ENCODE assay signal across 24 mouse cellular contexts in genomic region chr1:189746520-189746919, GRCm38 (mm10). TPM values are rescaled to one million over a fixed set of nuclear protein-coding genes. Genes with fewer than 3 reads are reported as not detected.
DNase-seq lines count a peak whose midpoint lies in the region; TF ChIP-seq lines count a peak whose summit lies in the region.
"Had no signal": no experiment of that assay in that cellular context is flagged by ENCODE, and none has a peak within 500 bp of the region (broad histone marks: within the 10 kb centered on the region; RNA-seq: fewer than 3 reads in every experiment).

No protein-coding gene starts in this region.

- 0% methylated on average over 4 of the region's 4 CpGs for WGBS in thymus, adult 2 months

- H3K4me3 ChIP-seq in gastrocnemius, adult 2 months, result no peak overlapping the region
- no peak overlapping the region for H3K4me3 ChIP-seq in thymus, adult 2 months (ENCODE audit: control insufficient read depth, insufficient read depth, low read length)
- H3K4me3 ChIP-seq: heart, embryonic 15.5 days; intestine, embryonic 15.5 days; limb, embryonic 12.5 days; liver, embryonic 13.5 days; megakaryocyte, embryonic 14.5 days; neural tube, embryonic 13.5 days; stomach, embryonic 15.5 days had no signal

- TF ChIP-seq CTCF in gastrocnemius, adult 2 months (IDR thresholded peaks at IDR 0.05), result no peak
- no peak for TF ChIP-seq CTCF in thymus, adult 2 months (IDR thresholded peaks at IDR 0.05; ENCODE audit: borderline replicate concordance, control insufficient read depth, extremely low read depth, insufficient read depth, low read length, poor library complexity)

- TF ChIP-seq POLR2A in thymus, adult 2 months (IDR thresholded peaks at IDR 0.05; ENCODE audit: control insufficient read depth, extremely low read depth, insufficient read depth, low read length, poor library complexity), result no peak

- H3K27ac ChIP-seq in gastrocnemius, adult 2 months, result peak overlapping the region; percentile 74; the same call in 1 of the 2 replicates
- H3K27ac ChIP-seq in thymus, adult 2 months (ENCODE audit: control insufficient read depth, insufficient read depth, low read length), result peak overlapping the region; percentile 53; the same call in 1 of the 2 replicates
- H3K27ac ChIP-seq: heart, embryonic 15.5 days; intestine, embryonic 15.5 days; kidney, postnatal 0 days; limb, embryonic 12.5 days; liver, embryonic 13.5 days; neural tube, embryonic 13.5 days; stomach, embryonic 15.5 days had no signal

- no peak for DNase-seq in gastrocnemius, adult 2 months
- DNase-seq in gastrocnemius, postnatal 36 days, result no peak
- DNase-seq in thymus, adult 2 months, result peak; percentile 23
- DNase-seq in thymus, postnatal 4 days, result no peak
- DNase-seq in naive thymus-derived CD4-positive, alpha-beta T cell, adult 2 months (ENCODE audit: low read depth), result peak; percentile 6
- peak; percentile 13 to 35 for DNase-seq in thymus, postnatal 36 days
- DNase-seq in right cerebral cortex, postnatal 14 days, result no peak
- no peak for DNase-seq in spleen, adult 18-20 months
- DNase-seq: adrenal gland, postnatal 25 days; cerebellum, adult 9-11 months; gastrocnemius, postnatal 10 days; heart, adult 18-20 months; heart, postnatal 36 days; liver, embryonic 13.5 days; lung, embryonic 14.5 days; midbrain, embryonic 14.5 days; retina, postnatal 1 day had no signal

- H3K27me3 ChIP-seq in thymus, adult 2 months (ENCODE audit: control insufficient read depth, insufficient read depth, low read length), result no peaks in the 10 kb centered on the region
- H3K27me3 ChIP-seq: heart, embryonic 15.5 days; intestine, embryonic 15.5 days; limb, embryonic 12.5 days; liver, embryonic 13.5 days; neural tube, embryonic 13.5 days; stomach, embryonic 15.5 days had no signal

- H3K4me1 ChIP-seq in thymus, adult 2 months (replicated peaks; ENCODE audit: control insufficient read depth, insufficient read depth, low read length), result peaks cover 26% of the 10 kb centered on the region
- H3K4me1 ChIP-seq: megakaryocyte, embryonic 14.5 days had no signal

- intact Hi-C loops in gastrocnemius, adult 2 months (cut with DNase I), result loop anchor here (5.0 kb wide), 1 partner anchor 66 kb away; no protein-coding TSS in a partner anchor
- intact Hi-C loops in gastrocnemius, postnatal 36 days (cut with DNase I), result no loop called here

- H3K36me3 ChIP-seq in thymus, adult 2 months (ENCODE audit: control insufficient read depth, insufficient read depth, low read length), result no peaks in the 10 kb centered on the region
- H3K36me3 ChIP-seq: heart, embryonic 15.5 days; intestine, embryonic 15.5 days; liver, embryonic 13.5 days; neural tube, embryonic 13.5 days; stomach, embryonic 15.5 days had no signal

RNA-seq across cellular contexts. Expression of gene Ptpn14, which starts 18.5 kb away (rescaled TPM):
- 10 to 100 TPM in 1 of 2 experiments, 1 to 10 TPM in 1; 9.3 to 15.1 TPM for total RNA-seq in gastrocnemius, adult 2 months (2021)
- 10 to 100 TPM in 1 of 2 experiments, 1 to 10 TPM in 1; 9.7 to 13.0 TPM for total RNA-seq in gastrocnemius, postnatal 36 days (2021)
- 17.8 and 19.5 TPM in 2 replicates for polyA plus RNA-seq in thymus, adult 2 months (2012; rRNA removed)

RNA-seq across cellular contexts. Expression of gene Cenpf, which starts 58.6 kb away (rescaled TPM):
- total RNA-seq in gastrocnemius, adult 2 months (2021), result under 1 TPM; 0.03 to 0.05 TPM
- total RNA-seq in gastrocnemius, postnatal 36 days (2021), result under 1 TPM; 0.79 to 0.81 TPM
- 10.3 and 10.8 TPM in 2 replicates for polyA plus RNA-seq in thymus, adult 2 months (2012; rRNA removed)

Comparison
In these comparisons a context has a peak if more than half of its experiments do, and no peak if none do; other contexts are left out.
1. DNase-seq: peak in thymus, adult 2 months (single experiment), naive thymus-derived CD4-positive, alpha-beta T cell, adult 2 months (single experiment) and thymus, postnatal 36 days (2 of 2); none in gastrocnemius, adult 2 months (single experiment), gastrocnemius, postnatal 36 days (0 of 2), thymus, postnatal 4 days (single experiment), right cerebral cortex, postnatal 14 days (single experiment) and spleen, adult 18-20 months (0 of 2).